Mouse (Mus musculus): ENCODE data around the gene Ccr9. TPM values are rescaled to one million over a fixed set of nuclear protein-coding genes. Genes with fewer than 3 reads are reported as not detected.

The Ccr9 gene
- under 1 TPM; 0.36 to 0.40 TPM for total RNA-seq (2023)

GRCm38 (mm10) chr9:123678327-123679105 lies at the start of gene Ccr9, which contains the start of gene Slc6a20a:
Ccr9 (plus strand) TSS chr9:123678439.
Slc6a20a (minus strand) TSS chr9:123678885.

GRCm38 (mm10) chr9:123632281-123632680 lies 46.0 kb upstream of the Ccr9 start, which contains the start of gene Slc6a20b:
Slc6a20b (minus strand) TSS chr9:123632565.

DNA sequence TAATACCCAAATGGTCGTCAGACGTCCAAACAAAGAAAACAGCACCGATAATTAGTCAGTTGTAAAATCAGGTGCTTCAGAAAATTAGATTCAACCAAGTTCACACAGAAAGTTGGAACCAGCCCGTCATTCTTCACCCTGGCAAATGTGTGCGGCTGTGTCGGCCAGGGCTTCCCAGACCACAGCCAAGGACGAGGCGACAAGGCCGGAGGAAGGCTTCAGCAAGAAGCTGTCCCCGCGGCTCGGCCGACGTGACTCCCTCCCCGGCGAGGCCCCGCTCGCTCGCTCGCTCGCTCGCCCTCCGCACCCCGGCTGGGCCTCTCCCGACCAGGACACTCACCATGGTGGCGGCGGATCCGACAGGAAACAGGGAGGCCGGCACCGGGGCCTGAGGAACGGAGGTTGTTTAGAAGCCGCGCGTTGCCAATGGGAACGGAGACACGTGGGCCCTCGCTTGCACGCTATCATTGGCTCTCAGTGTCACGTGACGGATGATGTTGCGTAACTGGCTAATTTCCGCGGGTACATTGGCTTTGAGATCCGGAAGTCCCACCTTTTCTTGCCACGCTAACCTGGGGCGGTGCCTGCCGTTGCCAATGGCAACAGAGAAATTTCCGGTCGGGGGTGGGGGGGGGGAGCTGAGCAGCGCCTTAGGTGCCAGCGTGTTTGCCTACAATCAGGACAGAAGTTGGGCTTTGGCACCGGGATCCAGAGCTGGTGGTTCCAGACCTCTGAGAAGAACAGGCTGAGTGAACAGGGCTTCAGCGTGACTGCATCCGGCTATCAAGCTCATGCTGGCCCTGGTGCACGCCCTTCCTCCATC lies 39.2 kb downstream of the Ccr9 start, which contains the start of gene Lztfl1:
Gene Lztfl1 (minus strand): TSS at position 512 of the 823 bp plus-strand sequence.

DNA sequence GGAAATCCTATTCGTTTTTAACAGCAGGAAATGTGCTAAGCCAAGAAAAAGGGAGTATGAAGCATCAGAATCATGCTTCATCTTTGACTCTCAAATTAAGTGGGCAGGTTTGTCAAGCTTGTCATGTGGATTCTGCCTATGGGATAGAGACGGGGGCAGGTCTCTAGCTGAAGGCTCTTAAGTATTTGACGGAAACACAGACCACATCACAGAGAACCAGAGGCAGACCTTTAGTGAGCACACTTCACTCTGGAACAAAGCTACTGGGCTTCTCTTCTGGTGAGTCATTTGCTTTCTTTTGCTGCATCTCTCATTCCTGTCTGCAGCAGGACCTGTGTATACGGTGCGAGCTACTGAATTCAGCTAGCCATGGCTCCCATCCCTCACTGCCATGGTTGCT lies 128.0 kb downstream of the Ccr9 start, which contains the start of gene Cxcr6:
Gene Cxcr6 (plus strand): TSS at position 209 of the 400 bp plus-strand sequence.

Other genes starting within 250 kb of the Ccr9 start
- gene Limd1, start 199.7 kb upstream of the Ccr9 start, total RNA-seq (2023) = 10 to 100 TPM; 30.8 to 39.4 TPM
- 10 to 100 TPM; 21.0 to 21.2 TPM for gene Sacm1l, start 148.7 kb upstream of the Ccr9 start, total RNA-seq (2023)
- under 1 TPM in 1 of 2 experiments, not detected in 1; 0.11 TPM for gene Slc6a20b, start 45.9 kb upstream of the Ccr9 start, total RNA-seq (2023)
- 1 to 10 TPM in 1 of 2 experiments, under 1 TPM in 1; 0.44 to 3.1 TPM for gene Slc6a20a, start 446 bp downstream of the Ccr9 start, total RNA-seq (2023)
- gene Lztfl1, start 39.3 kb downstream of the Ccr9 start, total RNA-seq (2023) = 10 to 100 TPM; 23.7 to 27.7 TPM
- under 1 TPM in 1 of 2 experiments, not detected in 1; 0.18 TPM for gene Cxcr6, start 128.0 kb downstream of the Ccr9 start, total RNA-seq (2023)
- gene Fyco1, start 173.5 kb downstream of the Ccr9 start, total RNA-seq (2023) = 10 to 100 TPM; 24.0 to 27.8 TPM
- under 1 TPM in 1 of 2 experiments, not detected in 1; 0.09 TPM for gene Xcr1, start 183.6 kb downstream of the Ccr9 start, total RNA-seq (2023)

Data from neutrophil, adult 59 days (primary cell).